Mouse (Mus musculus): ENCODE data around the gene Bpifb6. TPM values are rescaled to one million over a fixed set of nuclear protein-coding genes. Genes with fewer than 3 reads are reported as not detected.

Gene Bpifb6
- total RNA-seq, 2 experiments from 2014 or later: not detected

- ATAC-seq (ENCODE audit: poor library complexity, severe bottlenecking): peak; percentile 64
These were observed 53.6 kb downstream of the Bpifb6 start for GRCm38 (mm10) chr2:153953836-153954235.

Other genes starting within 250 kb of the Bpifb6 start
- gene Dnmt3c, start 203.7 kb upstream of the Bpifb6 start, total RNA-seq (2015): not detected in 2 replicates
- gene Dnmt3c, start 203.7 kb upstream of the Bpifb6 start, total RNA-seq (2017): not detected in 2 replicates
- gene Mapre1, start 159.1 kb upstream of the Bpifb6 start, total RNA-seq (2015): 130 and 155 TPM in 2 replicates
- gene Mapre1, start 159.1 kb upstream of the Bpifb6 start, total RNA-seq (2017): 180 and 181 TPM in 2 replicates
- 0.11 TPM in 1 of 2 replicates, not detected in the other for gene Efcab8, start 120.5 kb upstream of the Bpifb6 start, total RNA-seq (2015)
- not detected in 2 replicates for gene Efcab8, start 120.5 kb upstream of the Bpifb6 start, total RNA-seq (2017)
- gene Sun5, start 29.3 kb upstream of the Bpifb6 start, total RNA-seq (2015): not detected in 2 replicates
- not detected in 2 replicates for gene Sun5, start 29.3 kb upstream of the Bpifb6 start, total RNA-seq (2017)
- gene Bpifb2, start 25.3 kb upstream of the Bpifb6 start, total RNA-seq (2015): not detected in 2 replicates
- not detected in 2 replicates for gene Bpifb2, start 25.3 kb upstream of the Bpifb6 start, total RNA-seq (2017)
- gene Bpifb3, start 17.8 kb downstream of the Bpifb6 start, total RNA-seq (2015): not detected in 2 replicates
- not detected in 2 replicates for gene Bpifb3, start 17.8 kb downstream of the Bpifb6 start, total RNA-seq (2017)
- not detected in 2 replicates for gene Bpifb4, start 37.8 kb downstream of the Bpifb6 start, total RNA-seq (2015)
- not detected in 2 replicates for gene Bpifb4, start 37.8 kb downstream of the Bpifb6 start, total RNA-seq (2017)
- not detected in 2 replicates for gene Bpifa6, start 74.6 kb downstream of the Bpifb6 start, total RNA-seq (2015)
- not detected in 2 replicates for gene Bpifa6, start 74.6 kb downstream of the Bpifb6 start, total RNA-seq (2017)
- gene Bpifa2, start 107.9 kb downstream of the Bpifb6 start, total RNA-seq (2015): not detected in 2 replicates
- gene Bpifa2, start 107.9 kb downstream of the Bpifb6 start, total RNA-seq (2017): not detected in 2 replicates
- not detected in 2 replicates for gene Bpifa3, start 229.9 kb downstream of the Bpifb6 start, total RNA-seq (2015)
- gene Bpifa3, start 229.9 kb downstream of the Bpifb6 start, total RNA-seq (2017): not detected in 2 replicates
- gene Bpifa1, start 242.5 kb downstream of the Bpifb6 start, total RNA-seq (2015): not detected in 2 replicates
- gene Bpifa1, start 242.5 kb downstream of the Bpifb6 start, total RNA-seq (2017): not detected in 2 replicates

All from megakaryocyte, adult 5-6 weeks (primary cell).